Mouse (Mus musculus): ENCODE data around the gene Trim8. TPM values are rescaled to one million over a fixed set of nuclear protein-coding genes. Genes with fewer than 3 reads are reported as not detected.
A peak's percentile ranks its signal among the peaks of the same experiment; 100 is the strongest.

The Trim8 gene
- polyA plus RNA-seq, 1 experiment from 2014 or later: 28.0 TPM

DNA sequence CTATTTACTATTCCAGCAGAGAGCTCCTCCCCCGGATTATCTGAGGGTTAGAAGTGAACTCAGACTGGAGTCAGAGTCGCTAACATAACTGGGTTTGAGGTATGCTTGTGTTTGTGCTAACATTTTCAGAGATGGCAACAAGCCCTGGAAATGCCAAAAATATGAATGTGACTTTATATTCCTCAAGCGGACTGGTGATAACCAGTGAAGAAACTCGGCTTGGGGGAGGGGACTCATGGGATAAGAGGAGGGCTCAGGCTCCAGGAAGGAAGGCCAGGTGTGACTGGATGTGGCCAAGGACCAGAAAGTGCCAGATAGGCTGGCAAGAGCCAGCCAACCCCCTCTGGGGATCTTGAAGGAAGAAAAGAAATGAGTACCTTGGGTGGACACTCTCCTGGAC, 19.7 kb upstream of the Trim8 start:
- Histone ChIP-seq H3K4me1 (peaks cover 32% of the 10 kb centered on the region), H3K9ac (replicated peaks) (no peak overlapping the region), H3K27ac (replicated peaks) (peak overlapping the region; percentile 16; the same call in 1 of the 2 replicates), H3K4me3 (no peak overlapping the region), H3K27me3 (no peaks in the 10 kb centered on the region), H3K4me2 (replicated peaks) (no peak overlapping the region), H3K36me3 (peaks cover 9% of the 10 kb centered on the region), H3K9me3 (no peaks in the 10 kb centered on the region)
- 18% methylated on average over 4 of the region's 4 CpGs for WGBS
- no peak for ATAC-seq (replicated peaks)

DNA sequence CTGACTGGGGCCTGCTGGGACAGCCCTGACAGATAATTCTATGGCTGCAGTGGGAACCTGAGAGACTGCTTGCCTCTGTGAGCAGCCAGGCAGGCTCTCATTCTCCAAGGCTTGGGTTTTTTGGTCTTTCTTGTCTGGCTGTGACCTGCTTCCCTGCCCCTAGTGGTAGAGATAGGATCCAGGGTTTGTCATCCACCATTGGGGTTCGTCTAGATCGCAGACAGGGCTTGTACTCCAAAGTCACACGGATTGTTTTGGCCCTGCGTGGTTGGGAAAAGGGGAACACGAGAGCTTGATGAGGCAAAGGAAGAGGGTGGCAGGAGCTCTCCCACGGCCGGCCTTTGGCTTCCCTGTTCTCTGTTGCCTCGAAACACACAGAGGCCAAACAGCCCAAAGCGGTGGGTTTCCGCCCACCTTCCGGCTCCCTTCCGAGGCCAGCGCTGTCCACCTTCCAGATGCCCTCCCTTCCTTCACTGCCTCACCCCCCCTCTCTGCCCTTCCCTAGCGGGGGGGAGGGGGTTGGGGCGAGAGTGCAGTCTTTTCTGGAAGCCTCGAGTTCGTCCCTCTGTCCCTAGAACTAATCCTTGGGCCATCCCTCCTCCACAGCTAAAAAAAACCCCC, 18.5 kb upstream of the Trim8 start:
- H3K4me1 ChIP-seq: peaks cover 28% of the 10 kb centered on the region

DNA sequence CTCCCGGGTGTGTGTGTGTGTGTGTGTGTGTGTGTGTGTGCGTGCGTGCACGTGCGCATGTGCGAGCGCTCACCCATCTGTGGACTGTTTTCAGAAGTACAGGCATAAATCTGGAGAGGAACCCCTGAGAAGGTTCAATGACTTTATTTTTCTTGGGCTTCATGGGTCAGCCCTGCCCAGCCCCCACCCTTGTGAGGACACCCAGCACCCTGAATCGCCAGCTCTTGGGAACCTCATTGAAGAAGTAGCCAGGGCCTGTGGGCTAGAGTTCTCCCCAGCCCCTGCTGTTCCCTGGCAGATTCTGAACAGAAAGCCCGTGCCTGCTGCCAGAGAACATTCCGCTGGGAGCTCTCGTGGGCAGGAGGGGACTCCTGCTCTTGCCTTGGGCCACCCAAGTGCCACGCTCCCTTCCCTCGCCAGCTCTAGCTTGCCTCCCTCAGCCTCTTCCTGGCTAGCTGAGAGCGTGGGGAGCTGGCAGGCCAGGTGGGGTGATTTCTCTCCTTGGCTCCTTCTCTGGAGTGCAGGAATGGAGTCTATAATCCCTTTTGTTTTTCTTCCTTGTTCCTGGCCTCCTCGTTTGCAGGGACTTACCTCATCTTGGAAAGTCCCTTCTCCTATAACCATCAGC, 17.7 kb upstream of the Trim8 start:
- 0 out of 2 replicates have a peak, but pooled peaks have one; percentile 24 for ATAC-seq (replicated peaks)
- H3K9ac ChIP-seq (replicated peaks): no peak overlapping the region
- H3K9me3 ChIP-seq: no peaks in the 10 kb centered on the region
- peaks cover 28% of the 10 kb centered on the region for H3K4me1 ChIP-seq
- peak overlapping the region; percentile 70 for H3K27ac ChIP-seq (replicated peaks)
- no peak overlapping the region for H3K4me2 ChIP-seq (replicated peaks)
- peaks cover 9% of the 10 kb centered on the region for H3K36me3 ChIP-seq
- H3K4me3 ChIP-seq: no peak overlapping the region
- 46% methylated on average over 15 of the region's 15 CpGs for WGBS
- no peaks in the 10 kb centered on the region for H3K27me3 ChIP-seq

More for the DNA sequence above, 18.5 kb upstream of the Trim8 start:
- ATAC-seq (replicated peaks): no peak
- WGBS: 29% methylated on average over 16 of the region's 17 CpGs
- no peak overlapping the region for H3K4me2 ChIP-seq (replicated peaks)
- no peaks in the 10 kb centered on the region for H3K27me3 ChIP-seq
- H3K9me3 ChIP-seq: no peaks in the 10 kb centered on the region
- no peak overlapping the region for H3K9ac ChIP-seq (replicated peaks)
- H3K4me3 ChIP-seq: no peak overlapping the region
- no peak overlapping the region for H3K27ac ChIP-seq (replicated peaks)
- peaks cover 9% of the 10 kb centered on the region for H3K36me3 ChIP-seq

DNA sequence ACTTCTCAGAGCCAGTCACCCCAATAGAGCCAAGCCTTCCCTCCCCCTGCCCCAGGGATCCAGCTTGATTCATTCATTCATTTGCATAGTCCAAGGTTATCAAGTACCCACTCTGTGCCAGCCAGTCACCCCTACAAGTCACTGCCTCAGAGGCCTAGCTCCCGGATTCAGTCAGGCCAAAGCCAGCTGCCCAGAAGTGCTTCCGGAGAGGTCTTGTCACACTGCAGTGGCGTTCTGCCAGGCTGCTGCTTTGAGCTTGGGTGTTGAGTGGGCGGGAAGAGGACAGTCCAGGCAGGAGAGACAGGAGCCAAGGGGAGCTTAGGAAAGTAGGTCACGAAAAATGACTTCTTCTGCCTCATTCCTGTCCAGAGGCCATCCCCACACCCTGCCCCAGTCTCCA, 17.0 kb upstream of the Trim8 start:
- H3K36me3 ChIP-seq: peaks cover 9% of the 10 kb centered on the region

DNA sequence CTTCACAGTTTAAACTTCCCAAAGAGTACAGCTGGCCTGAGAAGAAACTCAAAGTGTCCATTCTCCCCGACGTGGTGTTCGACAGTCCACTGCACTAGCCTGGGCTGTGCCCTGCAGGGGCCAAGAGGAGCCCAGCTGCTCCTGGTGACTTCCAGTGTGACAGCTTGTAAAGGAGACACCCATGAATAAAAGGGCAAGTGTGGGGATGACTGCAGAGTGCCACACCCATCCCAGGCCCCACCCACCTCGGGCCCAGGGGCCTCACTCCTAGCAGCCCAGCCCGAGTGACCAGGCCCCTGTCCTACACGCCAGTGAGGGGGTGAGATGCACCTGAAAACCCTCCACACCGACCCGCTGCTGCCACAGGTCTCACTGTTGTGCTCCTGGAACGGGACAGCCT, 15.7 kb upstream of the Trim8 start:
- ATAC-seq (replicated peaks): no peak
- no peak overlapping the region for H3K9ac ChIP-seq (replicated peaks)
- peaks cover 32% of the 10 kb centered on the region for H3K4me1 ChIP-seq
- no peak overlapping the region for H3K4me2 ChIP-seq (replicated peaks)
- no peaks in the 10 kb centered on the region for H3K27me3 ChIP-seq
- no peak overlapping the region for H3K27ac ChIP-seq (replicated peaks)
- H3K4me3 ChIP-seq: no peak overlapping the region
- H3K36me3 ChIP-seq: peaks cover 9% of the 10 kb centered on the region
- WGBS: 78% methylated on average over 9 of the region's 9 CpGs
- H3K9me3 ChIP-seq: no peaks in the 10 kb centered on the region

More for the DNA sequence above, 17.0 kb upstream of the Trim8 start:
- WGBS: 63% methylated on average over 5 of the region's 5 CpGs
- Histone ChIP-seq H3K9ac (replicated peaks) (no peak overlapping the region), H3K4me2 (replicated peaks) (no peak overlapping the region), H3K27me3 (no peaks in the 10 kb centered on the region), H3K4me1 (peaks cover 28% of the 10 kb centered on the region), H3K27ac (replicated peaks) (0 out of 2 replicates have a peak overlapping the region, but pooled peaks have one; percentile 70), H3K4me3 (no peak overlapping the region), H3K9me3 (no peaks in the 10 kb centered on the region)
- ATAC-seq (replicated peaks): no peak

DNA sequence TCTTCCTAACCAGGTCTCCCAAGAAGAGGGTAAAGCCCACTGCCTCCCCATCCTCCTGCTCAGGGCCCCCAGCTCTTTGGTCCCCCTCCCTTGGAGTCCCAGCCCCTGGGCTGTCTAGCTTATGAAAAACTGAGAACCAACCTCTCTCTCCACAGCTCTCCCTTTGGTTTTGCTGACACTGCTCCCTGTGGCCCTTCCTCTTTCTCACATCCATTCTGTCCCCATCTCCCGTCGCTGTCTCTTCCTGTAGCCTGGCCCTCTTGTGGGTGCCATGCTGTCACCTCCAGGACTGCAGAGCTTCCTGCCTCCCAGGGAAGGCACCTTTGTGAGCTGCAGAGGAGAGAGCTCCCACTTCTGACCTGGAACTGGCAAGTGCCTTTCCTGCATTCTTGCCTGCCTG, 14.8 kb upstream of the Trim8 start:
- peaks cover 26% of the 10 kb centered on the region for H3K4me1 ChIP-seq
- H3K36me3 ChIP-seq: peaks cover 9% of the 10 kb centered on the region
- H3K4me2 ChIP-seq (replicated peaks): no peak overlapping the region
- no peak overlapping the region for H3K9ac ChIP-seq (replicated peaks)
- H3K27me3 ChIP-seq: no peaks in the 10 kb centered on the region
- H3K27ac ChIP-seq (replicated peaks): no peak overlapping the region
- H3K4me3 ChIP-seq: no peak overlapping the region
- WGBS: 85% methylated on average over 2 of the region's 2 CpGs
- ATAC-seq (replicated peaks): no peak
- H3K9me3 ChIP-seq: no peaks in the 10 kb centered on the region

DNA sequence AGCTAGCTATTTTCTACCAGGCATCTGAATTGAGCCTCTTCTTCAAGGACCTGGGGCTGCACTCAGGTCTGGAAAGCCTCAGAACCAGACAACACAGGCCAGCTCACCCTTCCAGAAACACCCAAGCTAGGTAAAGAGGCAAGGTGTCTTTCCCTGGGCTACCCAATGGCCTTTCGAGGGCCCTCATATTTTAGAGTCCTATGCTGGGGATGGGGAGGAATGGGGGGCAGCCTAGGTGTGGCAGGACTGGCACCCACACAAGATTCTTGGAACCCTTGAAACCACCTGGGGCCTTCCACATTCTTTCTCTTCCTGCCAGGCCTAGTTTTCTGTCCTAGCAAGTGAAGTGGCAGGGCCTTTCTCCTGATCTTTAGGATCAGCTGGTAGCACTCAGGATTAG, 12.1 kb upstream of the Trim8 start:
- WGBS: 96% methylated on average over 1 of the region's 1 CpGs
- no peaks in the 10 kb centered on the region for H3K27me3 ChIP-seq
- no peak overlapping the region for H3K4me3 ChIP-seq
- H3K9ac ChIP-seq (replicated peaks): no peak overlapping the region
- ATAC-seq (replicated peaks): no peak
- H3K4me2 ChIP-seq (replicated peaks): no peak overlapping the region
- peaks cover 9% of the 10 kb centered on the region for H3K36me3 ChIP-seq
- 0 out of 2 replicates have a peak, but pooled peaks cover 6% of the 10 kb centered on the region for H3K4me1 ChIP-seq
- H3K27ac ChIP-seq (replicated peaks): no peak overlapping the region
- no peaks in the 10 kb centered on the region for H3K9me3 ChIP-seq

DNA sequence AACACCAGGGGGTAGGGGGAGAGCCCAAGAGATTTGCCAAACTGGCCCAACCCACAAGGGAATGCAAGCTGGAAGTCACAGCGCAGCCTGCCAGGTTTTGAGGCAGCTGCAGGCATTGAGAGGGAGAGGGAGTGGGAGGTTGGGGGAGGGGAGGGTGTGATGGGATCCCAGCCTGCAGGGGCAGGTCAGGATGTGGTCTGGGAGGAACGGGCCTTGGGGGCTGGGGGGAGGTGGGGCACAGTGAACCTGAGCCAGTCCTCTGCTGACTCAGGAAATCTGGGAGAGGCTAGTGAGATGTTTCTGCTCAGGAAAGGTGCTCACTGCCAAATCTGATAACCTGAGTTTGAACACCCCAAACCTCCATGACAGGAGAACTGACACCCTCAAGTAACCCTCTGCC, 10.9 kb upstream of the Trim8 start:
- no peak overlapping the region for H3K4me2 ChIP-seq (replicated peaks)
- no peaks in the 10 kb centered on the region for H3K27me3 ChIP-seq
- no peaks in the 10 kb centered on the region for H3K9me3 ChIP-seq
- no peak overlapping the region for H3K9ac ChIP-seq (replicated peaks)
- H3K27ac ChIP-seq (replicated peaks): no peak overlapping the region
- H3K4me3 ChIP-seq: no peak overlapping the region
- H3K4me1 ChIP-seq: 0 out of 2 replicates have a peak, but pooled peaks cover 4% of the 10 kb centered on the region
- H3K36me3 ChIP-seq: peaks cover 5% of the 10 kb centered on the region
- ATAC-seq (replicated peaks): no peak
- WGBS: 10% methylated on average over 2 of the region's 2 CpGs

DNA sequence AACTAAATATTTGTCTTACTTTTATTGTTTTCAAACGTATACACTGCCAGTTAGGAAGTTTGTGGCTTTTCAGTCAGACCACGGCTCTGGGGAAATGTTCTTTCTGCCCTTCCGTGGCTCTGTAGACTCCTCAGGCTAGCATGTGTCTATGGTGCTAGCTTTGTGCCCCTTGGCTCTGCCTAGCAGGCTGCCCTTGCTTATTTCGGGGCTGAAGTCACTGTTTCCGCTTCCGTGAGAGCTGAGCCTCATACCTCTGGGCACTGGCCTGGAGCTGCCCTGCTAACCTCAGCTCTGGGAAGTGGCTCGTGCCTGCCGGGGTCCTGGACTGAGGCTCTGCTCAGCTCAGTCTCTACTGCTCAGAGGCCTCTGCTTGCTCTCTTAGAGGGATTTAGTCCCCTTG, 6.4 kb upstream of the Trim8 start:
- Histone ChIP-seq H3K4me3 (no peak overlapping the region), H3K9ac (replicated peaks) (no peak overlapping the region), H3K36me3 (no peaks in the 10 kb centered on the region), H3K4me2 (replicated peaks) (no peak overlapping the region), H3K27ac (replicated peaks) (no peak overlapping the region), H3K27me3 (no peaks in the 10 kb centered on the region), H3K9me3 (no peaks in the 10 kb centered on the region), H3K4me1 (peaks cover 11% of the 10 kb centered on the region)
- WGBS: 92% methylated on average over 8 of the region's 8 CpGs
- no peak for ATAC-seq (replicated peaks)

DNA sequence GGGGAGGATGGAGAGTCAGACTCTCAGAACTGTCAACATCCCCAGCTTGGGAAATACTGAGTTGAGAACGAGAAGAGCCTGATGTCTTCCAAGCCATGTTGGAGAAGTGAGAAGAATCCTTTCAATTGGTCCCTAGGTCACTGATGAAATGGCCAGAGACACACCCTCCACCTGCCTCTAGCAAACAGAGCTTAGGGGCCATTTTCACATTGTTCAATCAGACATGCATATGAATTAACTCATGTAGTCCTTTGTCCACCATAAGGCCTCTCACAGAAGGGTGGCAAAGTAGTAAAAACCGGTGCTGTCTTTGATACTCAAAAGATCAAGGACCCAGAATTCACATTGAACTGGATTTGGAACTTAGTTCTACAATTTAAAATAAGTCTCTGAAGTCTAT, 4.3 kb upstream of the Trim8 start:
- H3K9me3 ChIP-seq: no peaks in the 10 kb centered on the region
- no peak overlapping the region for H3K27ac ChIP-seq (replicated peaks)
- no peak overlapping the region for H3K9ac ChIP-seq (replicated peaks)
- ATAC-seq (replicated peaks): no peak
- WGBS: 77% methylated on average over 2 of the region's 2 CpGs
- peaks cover 7% of the 10 kb centered on the region for H3K4me1 ChIP-seq
- no peaks in the 10 kb centered on the region for H3K27me3 ChIP-seq
- no peak overlapping the region for H3K4me3 ChIP-seq
- no peak overlapping the region for H3K4me2 ChIP-seq (replicated peaks)
- no peaks in the 10 kb centered on the region for H3K36me3 ChIP-seq

DNA sequence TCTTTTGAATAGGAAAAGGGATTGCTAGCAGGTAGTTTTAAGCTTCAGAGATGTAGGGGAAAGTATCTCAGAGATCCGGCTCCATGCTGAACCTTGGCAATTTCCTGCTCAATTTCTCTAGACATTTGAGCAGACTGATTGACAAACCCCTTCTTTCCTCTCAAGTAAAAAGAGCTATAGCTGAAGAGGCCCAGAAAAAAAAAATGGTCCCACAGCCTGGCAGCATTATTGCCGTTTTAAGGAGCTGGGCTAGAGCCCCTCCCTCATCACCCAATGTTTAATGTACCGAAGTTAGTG, 2.0 kb upstream of the Trim8 start:
- H3K9me3 ChIP-seq: no peaks in the 10 kb centered on the region
- H3K36me3 ChIP-seq: no peaks in the 10 kb centered on the region
- ATAC-seq (replicated peaks): no peak
- no peaks in the 10 kb centered on the region for H3K27me3 ChIP-seq
- peak overlapping the region; percentile 89 for H3K27ac ChIP-seq (replicated peaks)
- peak overlapping the region; percentile 41 for H3K4me2 ChIP-seq (replicated peaks)
- peaks cover 15% of the 10 kb centered on the region for H3K4me1 ChIP-seq
- 0% methylated on average over 3 of the region's 3 CpGs for WGBS
- H3K9ac ChIP-seq (replicated peaks): peak overlapping the region; percentile 34; the same call in 1 of the 2 replicates
- H3K4me3 ChIP-seq: peak overlapping the region; percentile 87

DNA sequence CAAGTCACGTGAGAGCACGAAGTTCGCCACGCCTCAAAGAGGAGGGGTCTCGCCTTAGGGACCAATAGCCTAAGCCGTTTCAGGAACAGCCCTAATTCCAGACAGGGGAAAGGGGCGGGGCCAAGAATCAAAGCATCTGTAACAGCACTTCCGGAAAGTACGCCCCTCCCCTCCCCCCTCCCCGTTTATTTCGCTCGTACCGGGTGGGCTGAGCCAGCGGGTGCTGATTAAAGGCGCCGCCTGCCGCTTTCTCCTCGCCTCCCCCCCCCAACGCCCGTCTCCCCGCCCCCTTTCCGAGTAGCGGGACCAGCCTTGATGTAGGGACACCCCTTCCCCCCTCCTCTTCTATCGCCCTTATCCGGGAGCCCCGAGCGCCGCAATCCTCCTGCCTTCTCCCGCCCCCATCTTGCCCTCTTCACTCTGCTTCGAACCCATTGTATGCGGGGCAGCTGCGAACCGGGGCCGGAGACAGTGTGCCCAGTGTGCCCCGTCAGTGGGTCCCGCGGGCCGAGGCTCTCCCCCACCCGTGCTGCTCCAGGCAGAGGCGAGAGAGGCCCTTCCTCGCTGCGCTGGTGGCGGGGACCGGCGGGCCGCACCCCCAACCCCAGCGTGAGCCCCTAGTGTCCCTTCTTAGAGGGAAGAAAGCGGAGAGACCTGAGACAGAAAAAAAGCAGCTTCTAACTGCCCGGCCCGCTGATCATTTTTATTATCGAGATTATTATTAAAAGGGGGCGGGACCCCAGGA, 1.5 kb upstream of the Trim8 start:
- Histone ChIP-seq H3K36me3 (no peaks in the 10 kb centered on the region), H3K27me3 (no peaks in the 10 kb centered on the region), H3K27ac (replicated peaks) (peak overlapping the region; percentile 100), H3K4me1 (peaks cover 20% of the 10 kb centered on the region), H3K4me3 (peak overlapping the region; percentile 87), H3K4me2 (replicated peaks) (peak overlapping the region; percentile 96), H3K9me3 (no peaks in the 10 kb centered on the region), H3K9ac (replicated peaks) (peak overlapping the region; percentile 93)
- under 1% methylated on average over 50 of the region's 52 CpGs for WGBS
- peak; percentile 90 for ATAC-seq (replicated peaks)

Measured in forebrain, embryonic 15.5 days (tissue).